Mouse (Mus musculus) limb, embryonic 10.5 days (tissue): ENCODE measurements around the gene Anxa4. TPM values are rescaled to one million over a fixed set of nuclear protein-coding genes. Genes with fewer than 3 reads are reported as not detected.

ENCODE experiments used
- polyA plus RNA-seq: library from polyadenylated mRNA; unstranded; fragments of >200 nt; fragmentation: Nextera tagmentation; extraction: Ambion mirVana; gene quantifications from 2 replicates; pipeline ENCODE4 v1.2.1, GENCODE M21; 2016

Gene Anxa4
- polyA plus RNA-seq, 1 experiment from 2014 or later: 7.5 TPM

Other genes starting within 250 kb of the Anxa4 start
- gene Asprv1, start 165.4 kb downstream of the Anxa4 start, polyA plus RNA-seq: 0.87 and 1.6 TPM in 2 replicates
- 8.6 and 13.5 TPM in 2 replicates for gene Mxd1, start 124.4 kb downstream of the Anxa4 start, polyA plus RNA-seq
- gene Snrnp27, start 109.1 kb downstream of the Anxa4 start, polyA plus RNA-seq: 129 and 133 TPM in 2 replicates
- 34.1 and 39.0 TPM in 2 replicates for gene Gmcl1, start 60.2 kb downstream of the Anxa4 start, polyA plus RNA-seq
- gene Aak1, start 55.9 kb upstream of the Anxa4 start, polyA plus RNA-seq: 11.2 and 13.3 TPM in 2 replicates
- gene Nfu1, start 215.7 kb upstream of the Anxa4 start, polyA plus RNA-seq: 85.6 and 89.4 TPM in 2 replicates
- gene Gfpt1, start 249.3 kb upstream of the Anxa4 start, polyA plus RNA-seq: 14.5 and 20.7 TPM in 2 replicates